Mouse (Mus musculus) cerebellum, adult 2 months (tissue): ENCODE data around the gene Sox5.

Experiments used
- CTCF ChIP-seq: fragments of 200-500 bp; IDR thresholded peaks from 2 replicates; pipeline ENCODE4 v1.5.1; 2011; ENCODE audit warnings: low read depth, mild to moderate bottlenecking, control low read depth, low read length, moderate library complexity, borderline replicate concordance; ENCODE audit not compliant: insufficient read depth
- POLR2A ChIP-seq: fragments of 200-500 bp; IDR thresholded peaks from 2 replicates; pipeline ENCODE4 v1.6.1; 2011; ENCODE audit warnings: low read length, control low read depth, borderline replicate concordance; ENCODE audit not compliant: insufficient read depth

GRCm38 (mm10) chr6:143980131-143980530 lies 801.6 kb downstream of the Sox5 start:
- TF ChIP-seq POLR2A (no peak), CTCF (no peak)
